Mouse (Mus musculus) embryonic fibroblast, embryonic 13.5 days (primary cell): ENCODE measurements around the gene Ninj2.

Experiments
- CTCF ChIP-seq: IDR thresholded peaks from 2 replicates; pipeline ENCODE4 v1.5.1; 2011; ENCODE audit warnings: mild to moderate bottlenecking, control low read depth, low read length, moderate library complexity, borderline replicate concordance; ENCODE audit not compliant: insufficient read depth
- POLR2A ChIP-seq: IDR thresholded peaks from 2 replicates; pipeline ENCODE4 v1.6.1; 2011; ENCODE audit warnings: low read depth, mild to moderate bottlenecking, control low read depth, low read length, moderate library complexity

DNA sequence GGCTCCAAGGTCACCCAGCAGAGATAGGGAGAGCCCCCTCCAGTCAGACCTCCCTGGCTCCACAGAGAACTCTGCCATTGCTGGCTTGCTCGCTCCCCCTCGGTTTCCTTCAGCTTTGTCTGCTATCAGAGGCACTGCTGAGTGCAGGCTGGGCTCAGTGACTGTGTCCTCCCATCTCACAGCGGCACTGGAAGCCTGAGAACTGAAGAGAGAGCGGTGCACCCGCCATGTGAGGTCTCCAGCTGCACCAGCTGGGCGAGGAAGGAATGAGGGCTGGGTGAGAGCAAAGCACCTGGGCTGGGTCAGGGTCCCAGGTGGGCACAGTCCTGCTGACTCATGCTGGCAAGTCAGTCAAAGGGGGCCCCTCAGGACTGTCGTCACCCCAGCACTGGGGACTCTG, 92.6 kb downstream of the Ninj2 start:
- TF ChIP-seq CTCF (no peak), POLR2A (no peak)
